Mouse (Mus musculus) lung, embryonic 16.5 days (tissue): ENCODE results near the gene Sebox. TPM values are rescaled to one million over a fixed set of nuclear protein-coding genes. Genes with fewer than 3 reads are reported as not detected.
A peak's percentile ranks its signal among the peaks of the same experiment; 100 is the strongest.

Experiments
- ATAC-seq: fragments of 200-750 bp; cut with Nextera tagmentation; 2 replicates; pipeline ENCODE4 v1.8.0; 2017; ENCODE audit warnings: low read depth, mild to moderate bottlenecking, moderate library complexity
- H3K27ac ChIP-seq: fragments of 300-500 bp; sonication (generic); 2 replicates; pipeline ENCODE4 v1.5.1; 2014; ENCODE audit warnings: mild to moderate bottlenecking, control low read depth, low read length
- H3K27me3 ChIP-seq: fragments of 300-500 bp; sonication (generic); 2 replicates; pipeline ENCODE4 v1.6.1; 2014; ENCODE audit warnings: low read depth, low read length, mixed read lengths; ENCODE audit not compliant: control insufficient read depth, insufficient read depth
- H3K36me3 ChIP-seq: fragments of 300-500 bp; sonication (generic); 2 replicates; pipeline ENCODE4 v1.6.1; 2014; ENCODE audit warnings: low read length; ENCODE audit not compliant: control insufficient read depth, insufficient read depth
- H3K4me1 ChIP-seq: fragments of 300-500 bp; sonication (generic); replicated peaks from 2 replicates; pipeline ENCODE4 v1.6.1; 2014; ENCODE audit warnings: low read length, mixed read lengths; ENCODE audit not compliant: control insufficient read depth, insufficient read depth
- H3K4me2 ChIP-seq: fragments of 300-500 bp; sonication (generic); 2 replicates; pipeline ENCODE4 v1.6.1; 2014; ENCODE audit warnings: low read depth, low read length, control low read depth
- H3K4me3 ChIP-seq: fragments of 300-500 bp; sonication (generic); 2 replicates; pipeline ENCODE4 v1.5.1; 2014; ENCODE audit warnings: mild to moderate bottlenecking, low read length, control low read depth
- H3K9ac ChIP-seq: fragments of 300-500 bp; sonication (generic); 2 replicates; pipeline ENCODE4 v1.6.1; 2014; ENCODE audit warnings: low read length, control low read depth
- H3K9me3 ChIP-seq: fragments of 300-500 bp; sonication (generic); 2 replicates; pipeline ENCODE4 v1.6.1; 2016; ENCODE audit warnings: low read length; ENCODE audit not compliant: control insufficient read depth
- WGBS: fragments of 180-500 bp; shearing (Covaris S2); extraction: QIAGEN DNeasy Blood & Tissue Kit; methylation state at CpG from one replicate; pipeline ENCODE4 v1.1.7; 2014; 5-methylcytosine and 5-hydroxymethylcytosine counted together
- polyA plus RNA-seq: library from polyadenylated mRNA; unstranded; fragments of >200 nt; fragmentation: Nextera tagmentation; extraction: Ambion mirVana; gene quantifications from 2 replicates; pipeline ENCODE4 v1.2.1, GENCODE M21; 2015

Sebox gene
- not detected in 2 replicates for polyA plus RNA-seq

- Histone ChIP-seq H3K9ac (no peak within 1 kb of the TSS), H3K36me3 (peaks cover 5% of the 10 kb centered on the region; the same call in 1 of the 2 replicates), H3K27me3 (peaks cover 26% of the 10 kb centered on the region), H3K9me3 (no peaks in the 10 kb centered on the region), H3K27ac (no peak within 1 kb of the TSS), H3K4me3 (no peak within 1 kb of the TSS), H3K4me1 (no peaks in the 10 kb centered on the region), H3K4me2 (no peak within 1 kb of the TSS)
- no peak for ATAC-seq
- WGBS: 63% methylated on average over 7 of the region's 7 CpGs
These were observed at the start of gene Sebox for GRCm38 (mm10) chr11:78502909-78503650. Gene Sebox (plus strand): TSS chr11:78503447.

GRCm38 (mm10) chr11:78453675-78454074, 49.6 kb upstream of the Sebox start:
- no peaks in the 10 kb centered on the region for H3K36me3 ChIP-seq
- no peaks in the 10 kb centered on the region for H3K9me3 ChIP-seq
- 13% methylated on average over 4 of the region's 4 CpGs for WGBS

GRCm38 (mm10) chr11:78454276-78454675, 49.0 kb upstream of the Sebox start:
- Histone ChIP-seq H3K4me1 (no peaks in the 10 kb centered on the region), H3K27me3 (no peaks in the 10 kb centered on the region), H3K36me3 (no peaks in the 10 kb centered on the region), H3K9me3 (no peaks in the 10 kb centered on the region), H3K27ac (no peak overlapping the region), H3K9ac (no peak overlapping the region), H3K4me3 (no peak overlapping the region), H3K4me2 (no peak overlapping the region)
- ATAC-seq: no peak
- 62% methylated on average over 7 of the region's 7 CpGs for WGBS

More at GRCm38 (mm10) chr11:78453675-78454074, 49.6 kb upstream of the Sebox start:
- Histone ChIP-seq H3K4me3 (no peak overlapping the region), H3K27me3 (no peaks in the 10 kb centered on the region), H3K27ac (no peak overlapping the region), H3K9ac (no peak overlapping the region), H3K4me1 (no peaks in the 10 kb centered on the region), H3K4me2 (no peak overlapping the region)
- no peak for ATAC-seq

GRCm38 (mm10) chr11:78455308-78455707, 47.9 kb upstream of the Sebox start:
- WGBS: 17% methylated on average over 5 of the region's 5 CpGs
- Histone ChIP-seq H3K4me3 (no peak overlapping the region), H3K27me3 (no peaks in the 10 kb centered on the region), H3K4me2 (no peak overlapping the region), H3K27ac (no peak overlapping the region), H3K9me3 (no peaks in the 10 kb centered on the region), H3K36me3 (no peaks in the 10 kb centered on the region), H3K9ac (no peak overlapping the region), H3K4me1 (no peaks in the 10 kb centered on the region)
- no peak for ATAC-seq

GRCm38 (mm10) chr11:78458740-78459139, 44.5 kb upstream of the Sebox start:
- no peaks in the 10 kb centered on the region for H3K27me3 ChIP-seq
- no peak overlapping the region for H3K4me2 ChIP-seq
- WGBS: 71% methylated on average over 17 of the region's 17 CpGs
- H3K9me3 ChIP-seq: no peaks in the 10 kb centered on the region
- no peak overlapping the region for H3K9ac ChIP-seq
- H3K4me1 ChIP-seq: no peaks in the 10 kb centered on the region
- no peak overlapping the region for H3K4me3 ChIP-seq
- no peak overlapping the region for H3K27ac ChIP-seq
- no peaks in the 10 kb centered on the region for H3K36me3 ChIP-seq
- no peak for ATAC-seq

GRCm38 (mm10) chr11:78461894-78462293, 41.4 kb upstream of the Sebox start:
- H3K4me2 ChIP-seq: no peak overlapping the region
- no peak overlapping the region for H3K9ac ChIP-seq
- H3K4me1 ChIP-seq: peaks cover 11% of the 10 kb centered on the region
- no peak for ATAC-seq
- no peaks in the 10 kb centered on the region for H3K36me3 ChIP-seq
- no peaks in the 10 kb centered on the region for H3K27me3 ChIP-seq
- no peak overlapping the region for H3K4me3 ChIP-seq
- no peaks in the 10 kb centered on the region for H3K9me3 ChIP-seq
- H3K27ac ChIP-seq: no peak overlapping the region
- 72% methylated on average over 1 of the region's 1 CpGs for WGBS

- WGBS: 75% methylated on average over 5 of the region's 5 CpGs
- Histone ChIP-seq H3K27me3 (no peaks in the 10 kb centered on the region), H3K9ac (no peak overlapping the region), H3K4me3 (no peak overlapping the region), H3K4me1 (peaks cover 11% of the 10 kb centered on the region), H3K9me3 (no peaks in the 10 kb centered on the region), H3K36me3 (no peaks in the 10 kb centered on the region), H3K27ac (no peak overlapping the region), H3K4me2 (no peak overlapping the region)
- ATAC-seq: no peak
These were observed 40.6 kb upstream of the Sebox start for GRCm38 (mm10) chr11:78462669-78463068.

- Histone ChIP-seq H3K27me3 (no peaks in the 10 kb centered on the region), H3K4me2 (no peak overlapping the region), H3K9me3 (no peaks in the 10 kb centered on the region), H3K4me3 (no peak overlapping the region), H3K4me1 (peaks cover 11% of the 10 kb centered on the region), H3K9ac (no peak overlapping the region), H3K27ac (no peak overlapping the region), H3K36me3 (no peaks in the 10 kb centered on the region)
- 43% methylated on average over 13 of the region's 13 CpGs for WGBS
- ATAC-seq: no peak
These were observed 39.8 kb upstream of the Sebox start for GRCm38 (mm10) chr11:78463286-78464036.

GRCm38 (mm10) chr11:78465116-78465515, 38.1 kb upstream of the Sebox start:
- 19% methylated on average over 9 of the region's 9 CpGs for WGBS
- ATAC-seq: no peak

More at GRCm38 (mm10) chr11:78465116-78465515, 38.1 kb upstream of the Sebox start:
- Histone ChIP-seq H3K27ac (no peak overlapping the region), H3K4me3 (peak overlapping the region; percentile 70), H3K27me3 (no peaks in the 10 kb centered on the region), H3K36me3 (no peaks in the 10 kb centered on the region), H3K4me1 (peaks cover 11% of the 10 kb centered on the region), H3K9me3 (no peaks in the 10 kb centered on the region), H3K4me2 (peak overlapping the region; percentile 73), H3K9ac (peak overlapping the region; percentile 80)
